Mouse (Mus musculus) forebrain, embryonic 16.5 days (tissue): ENCODE results near the gene Fam170b. TPM values are rescaled to one million over a fixed set of nuclear protein-coding genes. Genes with fewer than 3 reads are reported as not detected.

ENCODE experiments used
- ATAC-seq: fragments of 200-750 bp; cut with Nextera tagmentation; 2 replicates; pipeline ENCODE4 v1.8.0; 2017; ENCODE audit warnings: mild to moderate bottlenecking, moderate library complexity
- H3K27ac ChIP-seq: fragments of 300-500 bp; sonication (generic); 2 replicates; pipeline ENCODE4 v1.5.1; 2014; ENCODE audit warnings: low read length, control low read depth
- H3K27me3 ChIP-seq: fragments of 300-500 bp; sonication (generic); replicated peaks from 2 replicates; pipeline ENCODE4 v1.6.1; 2014; ENCODE audit warnings: low read length; ENCODE audit not compliant: control insufficient read depth, insufficient read depth
- H3K36me3 ChIP-seq: fragments of 300-500 bp; sonication (generic); 2 replicates; pipeline ENCODE4 v1.6.1; 2014; ENCODE audit not compliant: control insufficient read depth, insufficient read depth
- H3K4me1 ChIP-seq: fragments of 300-500 bp; sonication (generic); replicated peaks from 2 replicates; pipeline ENCODE4 v1.6.1; 2014; ENCODE audit warnings: low read length; ENCODE audit not compliant: control insufficient read depth, insufficient read depth
- H3K4me2 ChIP-seq: fragments of 300-500 bp; sonication (generic); 2 replicates; pipeline ENCODE4 v1.6.1; 2014; ENCODE audit warnings: mild to moderate bottlenecking, low read length, control low read depth
- H3K4me3 ChIP-seq: fragments of 300-500 bp; sonication (generic); replicated peaks from 2 replicates; pipeline ENCODE4 v1.5.1; 2014; ENCODE audit warnings: mild to moderate bottlenecking, low read length, control low read depth
- H3K9ac ChIP-seq: fragments of 300-500 bp; sonication (generic); replicated peaks from 2 replicates; pipeline ENCODE4 v1.6.1; 2014; ENCODE audit warnings: low read depth, low read length, control low read depth
- H3K9me3 ChIP-seq: fragments of 300-500 bp; sonication (generic); 2 replicates; pipeline ENCODE4 v1.6.1; 2016; ENCODE audit warnings: low read length; ENCODE audit not compliant: control insufficient read depth
- WGBS: fragments of 180-500 bp; shearing (Covaris S2); extraction: QIAGEN DNeasy Blood & Tissue Kit; methylation state at CpG from one replicate; pipeline ENCODE4 v1.1.7; 2014; 5-methylcytosine and 5-hydroxymethylcytosine counted together
- polyA plus RNA-seq: library from polyadenylated mRNA; unstranded; fragments of >200 nt; fragmentation: Nextera tagmentation; extraction: Ambion mirVana; gene quantifications from 2 replicates; pipeline ENCODE4 v1.2.1, GENCODE M21; 2015

The Fam170b gene
- polyA plus RNA-seq, 1 experiment from 2014 or later, result not detected

- WGBS, result 71% methylated on average over 6 of the region's 6 CpGs
- Histone ChIP-seq H3K27me3 (no peaks in the 10 kb centered on the region), H3K27ac (no peak overlapping the region), H3K36me3 (no peaks in the 10 kb centered on the region), H3K9me3 (no peaks in the 10 kb centered on the region), H3K4me1 (no peaks in the 10 kb centered on the region), H3K9ac (no peak overlapping the region), H3K4me3 (no peak overlapping the region), H3K4me2 (no peak overlapping the region)
- ATAC-seq, result no peak
These were observed 43.8 kb downstream of the Fam170b start for GRCm38 (mm10) chr14:32877549-32877948.

DNA sequence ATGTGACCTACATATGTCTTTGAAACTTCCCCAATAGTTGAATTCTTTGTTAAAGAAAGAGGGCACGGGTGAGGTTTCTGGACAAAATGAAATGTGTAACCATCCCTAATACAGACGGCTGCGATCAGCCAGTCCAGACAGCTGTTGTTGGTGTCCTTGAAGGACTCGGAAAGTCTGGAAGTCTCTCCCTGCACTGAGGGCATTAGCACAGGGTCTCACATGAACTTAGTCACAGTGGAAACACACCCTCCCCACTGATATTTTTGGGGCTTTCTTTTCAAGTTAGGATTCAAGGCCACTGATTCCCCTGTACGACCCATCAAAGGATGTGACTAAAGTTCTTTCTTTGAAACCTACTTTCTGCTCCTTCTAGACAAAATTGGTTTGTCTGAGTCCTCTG is 46.6 kb downstream of the Fam170b start:
- Histone ChIP-seq H3K27ac (no peak overlapping the region), H3K4me2 (no peak overlapping the region), H3K4me3 (no peak overlapping the region), H3K36me3 (no peaks in the 10 kb centered on the region), H3K27me3 (no peaks in the 10 kb centered on the region), H3K9ac (no peak overlapping the region), H3K9me3 (no peaks in the 10 kb centered on the region), H3K4me1 (no peaks in the 10 kb centered on the region)
- 86% methylated on average over 5 of the region's 5 CpGs for WGBS
- no peak for ATAC-seq

- 72% methylated on average over 1 of the region's 1 CpGs for WGBS
- Histone ChIP-seq H3K27ac (no peak overlapping the region), H3K9ac (no peak overlapping the region), H3K4me3 (no peak overlapping the region), H3K27me3 (no peaks in the 10 kb centered on the region), H3K4me2 (no peak overlapping the region), H3K36me3 (no peaks in the 10 kb centered on the region), H3K4me1 (no peaks in the 10 kb centered on the region), H3K9me3 (no peaks in the 10 kb centered on the region)
- no peak for ATAC-seq
These were observed 47.9 kb downstream of the Fam170b start for GRCm38 (mm10) chr14:32881693-32882092.

Other genes with a start within 250 kb of the Fam170b start
- gene Prrxl1, start 234.6 kb upstream of the Fam170b start, polyA plus RNA-seq, result not detected in 2 replicates
- gene 3425401B19Rik, start 148.7 kb upstream of the Fam170b start, polyA plus RNA-seq, result not detected in 2 replicates
- 0.19 and 0.78 TPM in 2 replicates for gene Tmem273, start 48.0 kb upstream of the Fam170b start, polyA plus RNA-seq
- gene Vstm4, start 22.8 kb downstream of the Fam170b start, polyA plus RNA-seq, result 6.4 and 8.8 TPM in 2 replicates
- gene Lrrc18, start 157.4 kb downstream of the Fam170b start, polyA plus RNA-seq, result 0.13 and 0.15 TPM in 2 replicates